Mouse (Mus musculus) lung, adult 2 months (tissue): ENCODE data around the gene Vmn2r90.

Source experiments
- CTCF ChIP-seq: fragments of 200-500 bp; IDR thresholded peaks from 2 replicates; pipeline ENCODE4 v1.5.1; 2011; ENCODE audit warnings: mild to moderate bottlenecking, low read length, control low read depth; ENCODE audit not compliant: insufficient read depth
- POLR2A ChIP-seq: fragments of 200-500 bp; IDR thresholded peaks from 2 replicates; pipeline ENCODE4 v1.6.1; 2011; ENCODE audit warnings: low read depth, mild to moderate bottlenecking, control low read depth, low read length, borderline replicate concordance; ENCODE audit errors: extremely low read depth

- TF ChIP-seq CTCF, result no peak
- no peak for TF ChIP-seq POLR2A
Observed at GRCm38 (mm10) chr17:17678781-17679180, 24.8 kb upstream of the Vmn2r90 start.
